In genomic region chr14:45432003-45432402, GRCm38 (mm10) we compare ENCODE assay signal across 12 mouse cellular contexts. TPM values are rescaled to one million over a fixed set of nuclear protein-coding genes. Genes with fewer than 3 reads are reported as not detected.
DNase-seq lines count a peak whose midpoint lies in the region; ATAC-seq and TF ChIP-seq lines count a peak whose summit lies in the region.
"Had no signal": no experiment of that assay in that cellular context is flagged by ENCODE, and none has a peak within 500 bp of the region (broad histone marks: within the 10 kb centered on the region; RNA-seq: fewer than 3 reads in every experiment).

No protein-coding gene starts in this region.

- H3K4me3 ChIP-seq in kidney, embryonic 14.5 days (ENCODE audit: low read length), result no peak overlapping the region
- no peak overlapping the region for H3K4me3 ChIP-seq in E14TG2a.4 (replicated peaks; ENCODE audit: low read length)
- no peak overlapping the region for H3K4me3 ChIP-seq in forebrain, embryonic 15.5 days
- H3K4me3 ChIP-seq: limb, embryonic 12.5 days; neural tube, embryonic 13.5 days had no signal

- WGBS in kidney, embryonic 14.5 days, result 72% methylated on average over 4 of the region's 4 CpGs
- WGBS in forebrain, embryonic 15.5 days, result 76% methylated on average over 4 of the region's 4 CpGs

- TF ChIP-seq CTCF in E14TG2a.4 (conservative IDR thresholded peaks at IDR 0.05; ENCODE audit: low read length), result peak; percentile 99

- H3K36me3 ChIP-seq in kidney, embryonic 14.5 days (ENCODE audit: control insufficient read depth, insufficient read depth, low read length), result no peaks in the 10 kb centered on the region
- no peaks in the 10 kb centered on the region for H3K36me3 ChIP-seq in E14TG2a.4 (ENCODE audit: insufficient read depth, low read length)
- no peaks in the 10 kb centered on the region for H3K36me3 ChIP-seq in forebrain, embryonic 15.5 days
- H3K36me3 ChIP-seq: limb, embryonic 12.5 days; neural tube, embryonic 13.5 days had no signal

- H3K27ac ChIP-seq in kidney, embryonic 14.5 days (ENCODE audit: low read depth, low read length), result no peak overlapping the region
- H3K27ac ChIP-seq in forebrain, embryonic 15.5 days (replicated peaks), result no peak overlapping the region
- H3K27ac ChIP-seq: limb, embryonic 12.5 days; neural tube, embryonic 13.5 days had no signal

- no peak overlapping the region for H3K9ac ChIP-seq in kidney, embryonic 14.5 days (ENCODE audit: low read depth, low read length)
- H3K9ac ChIP-seq in forebrain, embryonic 15.5 days (replicated peaks), result no peak overlapping the region
- H3K9ac ChIP-seq: limb, embryonic 12.5 days; neural tube, embryonic 13.5 days had no signal

- DNase-seq in kidney, postnatal 25 days, result peak; percentile 35 to 50
- peak; percentile 29 for DNase-seq in A20 (ENCODE audit: low read depth, low spot score)
- no peak for DNase-seq in adipocyte (ENCODE audit: low spot score)
- no peak for DNase-seq in frontal cortex, postnatal 10 days (ENCODE audit: low spot score in 2 of 2)
- DNase-seq: heart, postnatal 10 days; right cerebral cortex, postnatal 25 days had no signal

- H3K4me2 ChIP-seq in kidney, embryonic 14.5 days (replicated peaks; ENCODE audit: low read depth, low read length), result no peak overlapping the region
- no peak overlapping the region for H3K4me2 ChIP-seq in forebrain, embryonic 15.5 days (replicated peaks)
- H3K4me2 ChIP-seq: limb, embryonic 12.5 days; neural tube, embryonic 13.5 days had no signal

- no peak for ATAC-seq in kidney, embryonic 14.5 days (ENCODE audit: low FRiP score, low TSS enrichment)
- ATAC-seq in granulocyte monocyte progenitor cell, adult 5-6 weeks (replicated peaks; ENCODE audit: poor library complexity, severe bottlenecking), result 0 out of 2 replicates have a peak, but pooled peaks have one; percentile 30
- no peak for ATAC-seq in forebrain, embryonic 15.5 days (replicated peaks)

- H3K27me3 ChIP-seq in kidney, embryonic 14.5 days (ENCODE audit: control insufficient read depth, insufficient read depth, low read length), result no peaks in the 10 kb centered on the region
- H3K27me3 ChIP-seq in E14TG2a.4 (ENCODE audit: insufficient read depth, low read length), result no peaks in the 10 kb centered on the region
- H3K27me3 ChIP-seq in forebrain, embryonic 15.5 days, result no peaks in the 10 kb centered on the region
- H3K27me3 ChIP-seq: limb, embryonic 12.5 days; neural tube, embryonic 13.5 days had no signal

- no peaks in the 10 kb centered on the region for H3K4me1 ChIP-seq in kidney, embryonic 14.5 days (ENCODE audit: control insufficient read depth, insufficient read depth, low read length)
- peaks cover 26% of the 10 kb centered on the region for H3K4me1 ChIP-seq in E14TG2a.4 (replicated peaks; ENCODE audit: low read depth, low read length)
- no peaks in the 10 kb centered on the region for H3K4me1 ChIP-seq in forebrain, embryonic 15.5 days
- H3K4me1 ChIP-seq: neural tube, embryonic 13.5 days had no signal

- H3K9me3 ChIP-seq in kidney, embryonic 14.5 days (ENCODE audit: control insufficient read depth, low read length), result peaks cover 5% of the 10 kb centered on the region; the same call in 1 of the 2 replicates
- H3K9me3 ChIP-seq in E14TG2a.4 (ENCODE audit: low read length), result peaks cover 17% of the 10 kb centered on the region
- 0 out of 2 replicates have a peak, but pooled peaks cover 5% of the 10 kb centered on the region for H3K9me3 ChIP-seq in forebrain, embryonic 15.5 days

RNA-seq across cellular contexts. Expression of gene Gnpnat1, which starts 27.3 kb away (rescaled TPM):
- polyA plus RNA-seq in kidney, embryonic 14.5 days (2014; fragmentation: Nextera tagmentation; extraction: Ambion mirVana), result 56.3 and 74.5 TPM in 2 replicates
- total RNA-seq in granulocyte monocyte progenitor cell, adult 5-6 weeks (2014; fragmentation: Nextera tagmentation), result 42.0 and 72.4 TPM in 2 replicates
- total RNA-seq in granulocyte monocyte progenitor cell, adult 5-6 weeks (2017), result 30.2 and 50.2 TPM in 2 replicates
- 22.1 and 23.2 TPM in 2 replicates for polyA plus RNA-seq in forebrain, embryonic 15.5 days (2015; fragmentation: Nextera tagmentation; extraction: Ambion mirVana)

Comparison
In these comparisons a context has a peak if more than half of its experiments do, and no peak if none do; other contexts are left out.
1. DNase-seq: peak in kidney, postnatal 25 days (2 of 2) and A20 (single experiment); none in adipocyte (single experiment) and frontal cortex, postnatal 10 days (0 of 2).